Mouse (Mus musculus) ES-Bruce4 (cell line): ENCODE measurements around the gene Ntrk3.

Experiments
- CTCF ChIP-seq: IDR thresholded peaks from one replicate; pipeline ENCODE4 v1.8.1; 2011; ENCODE audit warnings: low read depth, low read length
- POLR2A ChIP-seq: IDR thresholded peaks from one replicate; pipeline ENCODE4 v1.8.1; 2011; ENCODE audit warnings: low read length; ENCODE audit not compliant: insufficient read depth

- no peak for TF ChIP-seq POLR2A
- no peak for TF ChIP-seq CTCF
Measured at GRCm38 (mm10) chr7:78264432-78265002, 473.3 kb downstream of the Ntrk3 start.
